Mouse (Mus musculus): ENCODE measurements around the gene Specc1l.

The Specc1l gene

GRCm38 (mm10) chr10:75224154-75224553, 12.3 kb downstream of the Specc1l start:
- no peak for DNase-seq (ENCODE audit: low spot score)

GRCm38 (mm10) chr10:75224630-75225029, 12.8 kb downstream of the Specc1l start:
- DNase-seq (ENCODE audit: low spot score): no peak

DNA sequence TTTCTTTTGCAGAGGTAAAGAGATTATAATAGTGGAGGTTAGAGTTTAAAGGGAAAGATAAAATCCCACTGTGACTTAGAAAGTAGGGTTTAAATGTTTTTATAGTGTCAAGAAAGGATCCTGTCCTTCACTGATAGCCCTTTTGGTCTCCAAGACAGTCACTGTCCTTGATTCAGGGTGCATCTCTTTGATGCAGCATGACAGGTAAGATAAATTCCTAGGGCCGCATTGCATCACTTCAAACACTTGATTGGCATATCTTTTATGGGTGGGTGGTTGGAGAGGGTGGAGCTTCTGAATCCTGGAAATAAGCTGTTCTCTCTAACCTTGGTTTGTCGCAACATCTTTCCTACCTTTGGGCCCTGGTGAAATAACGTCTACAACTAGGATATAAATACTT, 15.5 kb downstream of the Specc1l start:
- DNase-seq (ENCODE audit: low spot score): no peak

DNA sequence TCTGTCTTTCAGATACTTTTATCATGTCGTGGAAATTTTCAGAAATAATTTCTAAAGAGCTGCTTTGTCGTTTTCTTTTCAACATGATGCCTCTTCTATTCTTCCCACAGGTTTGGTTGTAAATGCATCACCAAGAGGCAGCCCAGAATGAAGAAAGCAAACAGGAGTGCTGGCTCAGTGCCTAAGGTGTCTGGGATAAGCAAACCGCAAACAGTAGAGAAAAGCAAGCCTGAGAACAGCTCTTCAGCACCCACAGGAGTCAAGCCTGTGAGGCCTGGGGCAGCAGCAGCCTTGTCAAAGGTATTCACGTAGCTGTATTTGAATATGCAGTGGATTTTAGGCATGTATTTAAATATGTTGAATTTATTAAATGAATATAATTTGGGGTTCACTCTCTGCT, 18.7 kb downstream of the Specc1l start:
- DNase-seq (ENCODE audit: low spot score): no peak

DNA sequence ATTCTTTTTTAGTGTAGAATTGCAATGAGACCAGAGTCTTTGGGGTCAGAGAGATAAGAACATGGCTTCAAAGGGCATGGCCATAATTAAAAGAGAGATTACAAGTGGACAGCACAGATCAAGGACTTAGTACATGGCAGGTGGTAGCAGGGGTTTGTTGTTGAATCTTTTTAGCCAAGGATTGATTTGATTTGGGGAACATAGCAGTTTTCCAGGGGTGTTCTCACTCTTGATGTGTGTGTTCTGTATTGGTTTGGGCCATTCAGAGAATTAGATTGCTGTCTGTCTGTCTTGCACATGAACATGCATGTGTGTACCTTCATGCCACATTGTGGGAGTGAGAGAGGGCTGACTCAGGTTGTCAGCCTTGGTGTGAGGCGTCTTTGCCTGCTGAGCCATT, 20.0 kb downstream of the Specc1l start:
- DNase-seq (ENCODE audit: low spot score): no peak

DNA sequence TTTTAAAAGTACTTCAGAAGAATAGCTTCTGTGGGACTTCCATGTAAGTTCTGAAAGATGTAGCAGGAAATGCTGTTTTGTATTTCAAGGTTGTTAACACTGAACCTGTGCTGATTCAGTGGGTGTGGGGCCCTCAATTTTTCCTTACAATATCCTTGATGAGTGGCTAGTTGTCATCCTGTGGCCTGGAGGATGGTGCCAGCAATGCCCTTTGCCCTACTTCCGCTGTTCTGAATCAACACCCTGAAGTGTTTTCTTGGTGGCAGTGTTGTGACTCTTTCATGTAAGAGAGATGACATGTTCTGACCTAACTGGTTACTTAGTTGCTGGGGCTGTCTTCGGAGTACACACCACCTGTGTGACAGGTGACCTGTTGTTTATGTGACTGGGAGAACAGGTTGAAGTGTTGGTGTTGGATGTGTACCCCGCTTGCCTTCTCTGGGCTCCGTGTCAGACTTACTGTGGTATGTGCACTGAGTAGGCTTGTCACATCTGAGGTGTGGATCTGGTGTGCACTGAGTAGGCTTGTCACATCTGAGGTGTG, 20.8 kb downstream of the Specc1l start:
- DNase-seq (ENCODE audit: low spot score): no peak

DNA sequence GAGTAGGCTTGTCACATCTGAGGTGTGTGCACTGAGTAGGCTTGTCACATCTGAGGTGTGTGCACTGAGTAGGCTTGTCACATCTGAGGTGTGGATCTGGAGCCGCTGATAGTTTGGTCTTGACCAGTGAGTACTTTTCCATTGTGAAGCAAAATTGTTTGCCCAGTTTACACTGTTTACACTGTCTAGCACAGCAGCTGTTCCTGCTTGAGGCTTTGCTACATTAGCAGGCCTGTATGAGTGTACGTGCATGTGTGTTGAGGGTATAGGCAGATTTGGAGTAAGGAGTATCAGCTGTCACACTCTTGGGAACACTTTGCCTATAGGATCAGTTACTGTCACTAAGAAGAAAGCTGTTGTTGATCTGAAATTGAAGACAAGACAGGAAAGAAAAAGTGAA, 21.6 kb downstream of the Specc1l start:
- no peak for DNase-seq (ENCODE audit: low spot score)

GRCm38 (mm10) chr10:75235726-75236125, 23.9 kb downstream of the Specc1l start:
- no peak for DNase-seq (ENCODE audit: low spot score)

- DNase-seq (ENCODE audit: low spot score): no peak
Measured at GRCm38 (mm10) chr10:75236156-75236555, 24.3 kb downstream of the Specc1l start.

- no peak for DNase-seq (ENCODE audit: low spot score)
Measured at GRCm38 (mm10) chr10:75237166-75237565, 25.3 kb downstream of the Specc1l start.

DNA sequence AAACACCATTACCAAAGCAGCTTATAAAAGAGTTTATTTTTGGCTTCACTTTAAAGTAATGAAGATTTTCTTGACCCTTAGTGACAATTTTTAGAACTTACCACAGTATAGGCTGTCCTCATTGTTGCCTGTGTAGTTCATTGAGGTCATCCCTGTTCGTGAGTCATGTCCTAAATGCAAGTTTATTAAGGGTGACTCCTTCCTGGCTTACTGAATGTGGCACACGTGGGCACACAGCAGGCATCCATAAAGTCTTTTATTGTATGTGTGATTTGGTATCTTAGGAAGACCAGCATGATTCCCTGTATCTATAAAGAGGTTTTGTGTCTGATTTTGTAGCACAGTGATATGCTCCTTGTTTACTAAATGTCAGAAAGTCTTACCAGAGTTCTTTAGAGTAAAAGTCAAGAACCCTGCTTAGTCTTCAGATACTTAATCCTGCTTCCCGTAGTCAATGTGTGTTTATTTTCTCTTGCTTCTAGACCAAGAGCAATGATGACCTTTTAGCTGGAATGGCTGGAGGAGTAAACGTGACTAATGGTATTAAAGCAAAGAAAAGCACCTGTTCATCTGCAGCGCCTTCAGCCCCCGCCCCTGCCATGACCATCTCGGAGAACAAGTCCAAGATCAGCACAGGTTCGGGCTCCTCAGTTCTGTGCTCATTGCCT, 28.8 kb downstream of the Specc1l start:
- DNase-seq (ENCODE audit: low spot score): no peak

- peak; percentile 19 for DNase-seq (ENCODE audit: low spot score)
Measured at GRCm38 (mm10) chr10:75245806-75246205, 33.9 kb downstream of the Specc1l start.

- no peak for DNase-seq (ENCODE audit: low spot score)
Measured at GRCm38 (mm10) chr10:75246331-75246730, 34.5 kb downstream of the Specc1l start.

DNA sequence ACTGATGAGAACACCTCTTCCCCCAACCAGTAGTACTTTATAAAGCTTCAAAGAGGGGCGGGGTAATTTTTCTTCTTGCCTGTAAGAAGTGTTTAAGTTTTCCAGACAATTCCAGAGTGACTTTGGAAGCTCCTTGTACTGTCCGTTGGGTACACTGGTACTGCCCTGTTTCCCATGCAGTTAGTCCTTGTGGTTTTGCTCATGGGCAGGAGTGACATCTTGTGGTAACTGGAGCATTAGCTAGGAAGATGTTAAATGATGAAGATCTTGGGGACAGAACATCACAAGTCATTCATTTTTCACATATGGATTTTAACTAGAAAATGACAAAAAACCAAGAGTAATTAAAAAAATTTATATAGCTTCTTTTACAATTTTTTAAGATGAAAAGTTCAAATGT, 39.1 kb downstream of the Specc1l start:
- no peak for DNase-seq (ENCODE audit: low spot score)

DNA sequence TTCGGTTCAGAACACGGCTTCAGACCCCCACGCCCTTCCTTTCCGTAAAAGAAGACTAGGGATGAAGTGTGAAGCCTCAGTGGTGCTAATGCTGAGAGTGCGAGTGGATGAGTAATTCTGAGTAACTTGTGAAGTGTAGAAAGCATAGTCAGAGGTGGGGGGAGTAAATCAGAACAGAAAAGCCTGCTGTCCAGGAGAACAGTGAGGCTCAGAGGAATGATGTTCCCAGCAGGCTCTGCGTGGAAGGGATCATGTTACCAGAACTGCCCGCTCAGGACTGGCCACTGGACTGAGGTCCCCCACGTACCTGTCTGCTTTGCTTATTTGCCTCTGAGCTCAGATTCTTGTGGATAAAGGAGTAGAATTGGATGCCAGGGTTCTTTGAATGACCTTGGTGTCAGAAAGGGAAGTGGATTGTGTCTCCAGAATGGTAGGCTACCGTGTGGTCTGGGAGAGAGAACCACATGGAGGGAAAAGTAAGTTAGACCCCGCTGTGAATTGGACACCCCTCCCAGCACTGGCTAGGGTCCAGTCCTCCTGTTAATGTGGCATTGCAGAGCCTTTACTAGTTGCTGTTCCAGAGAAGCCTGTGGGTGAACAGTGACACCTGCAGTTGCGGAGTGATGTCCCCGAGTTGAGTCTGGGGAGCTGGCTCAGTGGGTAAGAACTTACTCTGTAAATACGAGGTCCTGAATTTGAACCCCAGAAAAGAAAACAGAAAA, 40.6 kb downstream of the Specc1l start:
- no peak for DNase-seq (ENCODE audit: low spot score)

DNA sequence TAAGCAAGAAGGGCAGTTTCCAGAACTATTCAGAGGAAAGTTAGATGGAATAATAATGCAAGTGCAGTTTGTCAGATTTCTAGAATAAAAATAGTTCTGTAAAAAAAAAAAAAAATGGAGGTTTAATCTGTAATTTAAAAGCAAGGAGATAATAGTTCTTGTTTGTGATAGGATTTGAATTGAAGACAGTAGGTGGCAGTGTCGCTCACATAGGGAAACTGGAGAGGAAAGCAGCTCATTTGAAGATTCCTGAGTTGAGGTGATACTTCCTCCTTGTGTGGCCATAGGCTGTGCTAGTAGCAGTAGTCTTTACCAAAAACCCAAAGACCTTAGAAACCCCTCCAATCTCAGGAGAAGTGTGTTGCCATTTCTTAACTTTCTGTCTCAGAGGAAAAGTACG, 43.2 kb downstream of the Specc1l start:
- DNase-seq (ENCODE audit: low spot score): no peak

DNA sequence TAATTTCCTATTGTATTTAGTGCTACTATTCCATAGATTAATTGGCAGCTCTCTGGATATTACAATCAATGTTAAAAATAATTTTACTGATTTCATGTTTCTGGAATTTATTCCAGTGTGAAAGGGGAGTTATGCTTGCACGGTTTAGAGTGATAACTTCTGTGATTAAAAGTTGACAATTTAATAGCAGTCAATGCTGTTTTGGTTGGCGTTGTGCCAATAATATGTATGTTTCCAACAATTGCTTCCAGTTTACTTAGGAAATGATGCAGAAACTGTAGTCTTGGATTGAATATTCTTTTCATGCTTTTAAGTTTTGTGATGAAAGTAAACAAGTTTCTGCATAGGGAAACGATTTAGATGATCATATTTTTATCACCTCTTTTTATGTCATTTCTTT, 45.5 kb downstream of the Specc1l start:
- DNase-seq (ENCODE audit: low spot score): no peak

- no peak for DNase-seq (ENCODE audit: low spot score)
Measured at GRCm38 (mm10) chr10:75258241-75258640, 46.4 kb downstream of the Specc1l start.

- no peak for DNase-seq (ENCODE audit: low spot score)
Measured at GRCm38 (mm10) chr10:75261268-75261667, 49.4 kb downstream of the Specc1l start.

DNA sequence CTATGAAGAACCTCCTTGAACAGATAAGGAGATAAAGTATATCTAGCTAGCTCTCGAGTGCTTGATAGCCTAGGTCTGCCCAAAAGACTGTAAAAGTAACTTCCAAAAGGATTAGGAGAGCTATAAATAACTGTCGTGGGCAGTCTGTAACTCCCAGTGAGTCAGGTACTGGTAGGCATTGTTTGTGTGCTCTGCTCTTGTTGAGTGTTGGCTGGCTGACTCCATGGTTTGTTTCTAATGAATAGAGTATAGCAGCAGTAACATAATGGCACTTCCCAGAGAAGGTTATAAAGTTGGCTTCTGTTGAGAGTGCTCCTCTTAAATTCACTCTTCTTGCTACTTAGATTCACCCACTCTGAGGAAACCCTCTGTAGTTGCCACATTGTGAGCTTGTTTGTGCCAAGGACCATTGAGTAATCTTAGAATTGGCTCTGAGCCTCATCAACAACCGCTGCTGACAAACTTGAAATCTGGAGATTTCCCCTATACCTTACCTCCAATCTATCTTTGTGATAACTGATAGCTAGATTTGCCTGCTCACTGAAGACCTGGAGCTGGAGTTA, 53.2 kb downstream of the Specc1l start:
- DNase-seq (ENCODE audit: low spot score): no peak

GRCm38 (mm10) chr10:75273020-75273419, 61.1 kb downstream of the Specc1l start:
- no peak for DNase-seq (ENCODE audit: low spot score)

DNA sequence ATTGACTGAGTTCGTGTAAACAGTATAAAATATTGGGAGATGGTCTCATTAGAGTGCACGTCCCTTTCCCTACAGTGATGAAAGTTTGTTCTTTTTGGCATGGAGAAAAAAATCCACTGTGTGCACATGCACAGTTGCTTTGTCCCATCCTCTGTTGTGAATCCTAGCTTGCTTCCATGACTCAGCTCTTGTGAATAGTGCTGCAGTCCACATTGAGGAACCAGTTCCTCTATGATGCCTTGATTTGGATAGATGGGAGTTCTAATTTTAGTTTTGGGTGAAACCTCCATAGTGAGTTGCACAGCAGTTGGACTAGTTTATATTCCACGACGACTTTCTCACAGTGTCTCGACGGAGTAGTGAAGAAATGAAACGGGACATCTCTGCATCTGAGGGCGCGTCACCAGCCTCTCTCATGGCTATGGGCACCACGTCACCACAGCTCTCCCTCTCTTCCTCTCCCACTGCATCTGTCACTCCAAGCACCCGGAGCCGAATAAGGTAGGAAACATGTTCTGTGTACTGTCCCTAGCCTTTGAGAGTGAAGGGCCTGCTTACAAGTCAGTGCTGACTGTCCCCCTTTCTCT, 64.6 kb downstream of the Specc1l start:
- no peak for DNase-seq (ENCODE audit: low spot score)

- no peak for DNase-seq (ENCODE audit: low spot score)
Measured at GRCm38 (mm10) chr10:75277501-75277900, 65.6 kb downstream of the Specc1l start.

Measured in testis, postnatal 14 days (tissue).